Mouse (Mus musculus) forebrain, embryonic 11.5 days (tissue): ENCODE measurements around the gene Atl1. TPM values are rescaled to one million over a fixed set of nuclear protein-coding genes. Genes with fewer than 3 reads are reported as not detected.

ENCODE experiments used
- ATAC-seq: fragments of 200-750 bp; cut with Nextera tagmentation; replicated peaks from 2 replicates; pipeline ENCODE4 v1.8.0; 2017; ENCODE audit warnings: moderate TSS enrichment; ENCODE audit not compliant: low FRiP score
- DNase-seq: peaks from one replicate; pipeline ENCODE4 v3.0.0-alpha.2; 2017; ENCODE audit warnings: low spot score
- H3K27ac ChIP-seq: fragments of 300-500 bp; sonication (generic); 2 replicates; pipeline ENCODE4 v1.5.1; 2014; ENCODE audit warnings: low read depth, low read length
- H3K27me3 ChIP-seq: fragments of 300-500 bp; sonication (generic); 2 replicates; pipeline ENCODE4 v1.6.1; 2014; ENCODE audit warnings: mild to moderate bottlenecking, low read length, mixed read lengths; ENCODE audit not compliant: control insufficient read depth, insufficient read depth
- H3K36me3 ChIP-seq: fragments of 300-500 bp; sonication (generic); 2 replicates; pipeline ENCODE4 v1.6.1; 2014; ENCODE audit warnings: mild to moderate bottlenecking, low read length, moderate library complexity, mixed read lengths; ENCODE audit not compliant: control insufficient read depth, insufficient read depth
- H3K4me1 ChIP-seq: fragments of 300-500 bp; sonication (generic); replicated peaks from 2 replicates; pipeline ENCODE4 v1.6.1; 2014; ENCODE audit warnings: low read length, mixed read lengths; ENCODE audit not compliant: control insufficient read depth, insufficient read depth
- H3K4me2 ChIP-seq: fragments of 300-500 bp; sonication (generic); 2 replicates; pipeline ENCODE4 v1.6.1; 2014; ENCODE audit warnings: low read depth, mild to moderate bottlenecking, low read length, moderate library complexity, mixed read lengths; ENCODE audit not compliant: severe bottlenecking
- H3K4me3 ChIP-seq: fragments of 300-500 bp; sonication (generic); 2 replicates; pipeline ENCODE4 v1.5.1; 2014; ENCODE audit warnings: low read depth, low read length
- H3K9ac ChIP-seq: fragments of 300-500 bp; sonication (generic); 2 replicates; pipeline ENCODE4 v1.6.1; 2014; ENCODE audit warnings: low read length
- H3K9me3 ChIP-seq: fragments of 300-500 bp; sonication (generic); 2 replicates; pipeline ENCODE4 v1.6.1; 2016; ENCODE audit warnings: low read length, mixed read lengths; ENCODE audit not compliant: control insufficient read depth
- WGBS: fragments of 180-500 bp; shearing (Covaris S2); extraction: QIAGEN DNeasy Blood & Tissue Kit; methylation state at CpG from one replicate; pipeline ENCODE4 v1.1.7; 2014; 5-methylcytosine and 5-hydroxymethylcytosine counted together
- polyA plus RNA-seq: library from polyadenylated mRNA; unstranded; fragments of >200 nt; fragmentation: Nextera tagmentation; extraction: Ambion mirVana; gene quantifications from 2 replicates; pipeline ENCODE4 v1.2.1, GENCODE M21; 2014

Atl1 gene
- 29.8 and 32.4 TPM in 2 replicates for polyA plus RNA-seq

DNA sequence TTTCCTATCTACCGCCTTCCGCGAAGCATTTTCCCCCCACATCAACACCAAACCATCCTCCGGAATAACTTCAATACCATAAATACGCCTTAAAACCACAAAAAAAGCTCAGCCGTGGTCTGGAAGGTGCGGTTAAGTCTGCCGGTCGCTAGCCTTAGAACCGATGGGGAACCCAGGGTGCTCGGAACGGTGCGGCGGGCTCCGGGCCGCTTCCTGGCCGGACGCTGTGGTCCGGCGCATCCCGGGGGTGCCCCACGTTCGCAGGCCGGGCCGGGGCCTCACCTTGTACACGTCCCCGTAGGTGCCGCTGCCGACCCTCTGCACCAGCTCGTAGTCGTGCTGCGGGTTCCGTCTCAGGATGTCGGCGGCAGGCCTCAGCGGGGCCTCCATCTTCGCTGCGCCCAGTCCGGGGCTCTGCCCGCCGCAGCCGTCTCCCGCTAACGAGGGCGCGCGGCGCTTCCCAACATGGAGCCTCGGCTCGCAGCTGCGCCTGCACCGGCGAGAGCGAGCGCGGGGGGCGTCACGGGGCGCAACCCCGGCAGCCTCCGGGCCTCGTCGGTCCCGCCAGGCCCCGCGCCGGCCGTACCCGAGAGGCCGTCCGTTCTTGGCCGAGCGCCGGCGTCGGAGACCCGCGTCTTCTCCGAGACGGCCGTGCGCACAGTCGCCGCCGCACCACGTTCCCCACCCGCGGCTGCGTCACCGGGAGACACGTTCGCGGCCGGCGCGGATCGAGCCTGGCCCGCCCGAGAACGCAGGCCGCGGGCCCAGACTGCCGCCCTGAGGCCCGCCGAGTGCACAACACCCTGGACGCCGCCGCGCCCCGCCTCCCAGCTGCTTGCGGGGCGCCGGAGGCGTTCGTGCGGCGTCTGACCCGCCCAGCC lies at the start of gene Atl1, which contains the start of gene Map4k5:
Atl1 (plus strand) TSS at position 244 of the 881 bp plus-strand sequence.
Map4k5 (minus strand) TSS at position 830 of the 881 bp plus-strand sequence.
- peaks cover 7% of the 10 kb centered on the region for H3K4me1 ChIP-seq
- peak within 1 kb of the TSS; percentile 75 for H3K27ac ChIP-seq
- H3K9ac ChIP-seq: peak within 1 kb of the TSS; percentile 93
- H3K27me3 ChIP-seq: no peaks in the 10 kb centered on the region
- peak; percentile 94 for ATAC-seq
- H3K9me3 ChIP-seq: no peaks in the 10 kb centered on the region
- under 1% methylated on average over 118 of the region's 118 CpGs for WGBS
- no peaks in the 10 kb centered on the region for H3K36me3 ChIP-seq
- DNase-seq: peak; percentile 94
- H3K4me3 ChIP-seq: peak within 1 kb of the TSS; percentile 85
- H3K4me2 ChIP-seq: peak within 1 kb of the TSS; percentile 70

DNA sequence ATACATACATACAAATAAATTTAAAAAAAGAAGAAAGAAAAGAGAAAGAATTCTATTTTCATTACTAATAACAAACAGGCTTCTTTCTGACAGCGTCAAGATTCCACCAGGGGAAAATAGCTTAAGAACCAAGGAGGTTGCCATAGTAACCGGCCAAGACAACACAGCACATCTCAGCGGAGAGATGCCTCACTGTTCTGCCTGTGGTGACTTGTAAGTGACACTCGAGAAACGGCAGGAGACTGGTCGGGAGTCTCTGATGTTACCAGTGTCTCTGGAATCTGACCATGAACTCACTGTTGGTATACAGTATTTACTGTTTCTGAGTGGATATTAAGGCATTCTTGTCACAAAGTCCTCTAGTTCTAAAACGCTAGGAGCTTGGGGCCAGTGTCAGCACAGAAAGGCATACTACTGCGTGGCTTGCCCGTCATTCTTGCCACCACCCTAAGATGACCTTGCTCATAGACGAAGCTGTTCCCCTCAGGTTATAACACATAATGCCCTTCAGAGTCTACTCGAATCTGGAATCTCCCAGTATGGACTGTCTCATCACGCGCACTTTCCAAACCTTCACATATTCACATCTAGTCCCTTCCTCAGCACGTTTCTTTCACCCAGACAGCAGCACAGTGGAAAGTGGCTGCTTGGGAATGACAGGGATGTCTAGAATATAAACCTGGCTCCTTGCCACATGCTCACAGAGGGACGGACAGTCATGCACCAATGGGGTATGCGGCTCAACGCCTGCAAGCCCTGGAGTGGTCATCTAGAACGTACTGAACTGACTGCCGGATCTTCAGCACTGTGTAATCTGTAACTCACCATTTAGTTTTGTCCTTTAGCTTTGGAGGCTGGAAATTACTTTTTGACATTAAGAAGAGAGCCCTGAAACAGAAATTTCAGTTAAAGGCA lies 48.6 kb upstream of the Atl1 start:
- DNase-seq (no peak), ATAC-seq (no peak)
- H3K36me3 ChIP-seq: no peaks in the 10 kb centered on the region

DNA sequence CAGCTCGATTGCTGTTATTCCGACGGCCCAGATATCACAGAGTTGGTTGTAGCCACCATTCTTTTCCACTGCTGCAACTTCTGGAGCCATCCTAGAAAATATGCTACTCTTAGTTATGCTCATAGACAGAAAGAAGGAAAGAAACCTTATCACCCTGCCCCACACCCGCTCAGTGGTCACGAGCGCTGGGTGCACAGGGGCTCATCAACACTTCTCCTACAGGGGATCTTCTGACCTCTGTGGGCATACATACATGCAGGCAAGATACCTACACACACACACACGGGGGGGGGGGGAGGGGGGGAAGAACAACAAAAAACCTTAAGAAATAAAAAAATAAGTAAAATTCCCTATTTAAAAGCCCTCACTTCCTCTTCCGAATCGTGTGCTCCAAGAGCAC lies 46.7 kb upstream of the Atl1 start:
- no peak overlapping the region for H3K4me3 ChIP-seq
- H3K4me2 ChIP-seq: no peak overlapping the region
- no peaks in the 10 kb centered on the region for H3K36me3 ChIP-seq
- DNase-seq: no peak
- no peaks in the 10 kb centered on the region for H3K27me3 ChIP-seq
- H3K9ac ChIP-seq: no peak overlapping the region
- WGBS: 89% methylated on average over 9 of the region's 9 CpGs
- ATAC-seq: no peak
- no peaks in the 10 kb centered on the region for H3K9me3 ChIP-seq
- H3K4me1 ChIP-seq: no peaks in the 10 kb centered on the region
- no peak overlapping the region for H3K27ac ChIP-seq

More for the DNA sequence above, 48.6 kb upstream of the Atl1 start:
- no peak overlapping the region for H3K27ac ChIP-seq
- no peak overlapping the region for H3K4me3 ChIP-seq
- no peak overlapping the region for H3K9ac ChIP-seq
- WGBS: 72% methylated on average over 19 of the region's 19 CpGs
- no peaks in the 10 kb centered on the region for H3K27me3 ChIP-seq
- no peak overlapping the region for H3K4me2 ChIP-seq
- no peaks in the 10 kb centered on the region for H3K9me3 ChIP-seq
- H3K4me1 ChIP-seq: no peaks in the 10 kb centered on the region

- Histone ChIP-seq H3K4me3 (no peak overlapping the region), H3K9ac (no peak overlapping the region), H3K4me2 (no peak overlapping the region), H3K27ac (no peak overlapping the region), H3K4me1 (no peaks in the 10 kb centered on the region), H3K27me3 (no peaks in the 10 kb centered on the region), H3K9me3 (no peaks in the 10 kb centered on the region), H3K36me3 (no peaks in the 10 kb centered on the region)
- ATAC-seq (no peak), DNase-seq (no peak)
- WGBS: 91% methylated on average over 9 of the region's 9 CpGs
These were observed 45.9 kb upstream of the Atl1 start for GRCm38 (mm10) chr12:69846499-69846898.

- Histone ChIP-seq H3K4me3 (no peak overlapping the region), H3K4me2 (no peak overlapping the region), H3K36me3 (no peaks in the 10 kb centered on the region), H3K9ac (no peak overlapping the region), H3K9me3 (no peaks in the 10 kb centered on the region), H3K27me3 (no peaks in the 10 kb centered on the region), H3K27ac (no peak overlapping the region), H3K4me1 (no peaks in the 10 kb centered on the region)
- DNase-seq: no peak
- 92% methylated on average over 12 of the region's 12 CpGs for WGBS
- ATAC-seq: no peak
These were observed 44.1 kb upstream of the Atl1 start for GRCm38 (mm10) chr12:69848083-69848878.

GRCm38 (mm10) chr12:69852288-69852687 lies 40.1 kb upstream of the Atl1 start:
- no peak overlapping the region for H3K27ac ChIP-seq
- no peaks in the 10 kb centered on the region for H3K9me3 ChIP-seq
- no peaks in the 10 kb centered on the region for H3K27me3 ChIP-seq
- no peaks in the 10 kb centered on the region for H3K4me1 ChIP-seq
- ATAC-seq (no peak), DNase-seq (no peak)
- no peak overlapping the region for H3K4me3 ChIP-seq
- 82% methylated on average over 9 of the region's 9 CpGs for WGBS
- H3K9ac ChIP-seq: no peak overlapping the region
- no peaks in the 10 kb centered on the region for H3K36me3 ChIP-seq
- H3K4me2 ChIP-seq: no peak overlapping the region

GRCm38 (mm10) chr12:69853387-69853786 lies 39.0 kb upstream of the Atl1 start:
- no peak overlapping the region for H3K27ac ChIP-seq
- H3K4me3 ChIP-seq: no peak overlapping the region
- WGBS: 89% methylated on average over 11 of the region's 11 CpGs
- no peak overlapping the region for H3K9ac ChIP-seq
- H3K27me3 ChIP-seq: no peaks in the 10 kb centered on the region
- DNase-seq (no peak), ATAC-seq (no peak)
- no peaks in the 10 kb centered on the region for H3K9me3 ChIP-seq
- no peak overlapping the region for H3K4me2 ChIP-seq
- no peaks in the 10 kb centered on the region for H3K36me3 ChIP-seq
- no peaks in the 10 kb centered on the region for H3K4me1 ChIP-seq

DNA sequence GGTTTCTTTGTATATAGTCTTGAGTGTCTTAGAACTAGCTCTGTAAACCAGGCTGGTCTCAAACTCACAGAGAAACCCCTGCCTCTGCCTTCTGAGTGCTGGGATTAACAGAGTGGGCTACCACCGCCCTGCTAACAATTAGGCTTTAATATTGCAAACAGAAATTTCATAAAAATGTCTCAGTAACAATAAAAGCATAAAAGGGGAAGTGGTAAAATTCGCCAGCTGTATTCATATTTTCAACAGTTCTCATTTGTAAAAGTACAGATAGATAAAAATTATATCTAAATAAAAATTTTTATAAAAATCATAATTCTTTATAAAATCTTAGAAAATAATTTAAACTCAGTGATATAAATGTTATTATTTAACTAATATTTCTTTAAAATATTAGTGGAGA lies 38.5 kb upstream of the Atl1 start:
- Histone ChIP-seq H3K4me3 (no peak overlapping the region), H3K9me3 (no peaks in the 10 kb centered on the region), H3K36me3 (no peaks in the 10 kb centered on the region), H3K9ac (no peak overlapping the region), H3K4me2 (no peak overlapping the region), H3K27ac (no peak overlapping the region), H3K4me1 (no peaks in the 10 kb centered on the region), H3K27me3 (no peaks in the 10 kb centered on the region)
- WGBS: 91% methylated on average over 2 of the region's 2 CpGs
- ATAC-seq: no peak
- no peak for DNase-seq
